Mouse (Mus musculus): ENCODE measurements around the gene Trpm3. TPM values are rescaled to one million over a fixed set of nuclear protein-coding genes. Genes with fewer than 3 reads are reported as not detected.

Trpm3 gene
- polyA plus RNA-seq (2012; ENCODE audit: insufficient read depth, low replicate concordance): 1.1 TPM in 1 of 2 replicates, not detected in the other

DNA sequence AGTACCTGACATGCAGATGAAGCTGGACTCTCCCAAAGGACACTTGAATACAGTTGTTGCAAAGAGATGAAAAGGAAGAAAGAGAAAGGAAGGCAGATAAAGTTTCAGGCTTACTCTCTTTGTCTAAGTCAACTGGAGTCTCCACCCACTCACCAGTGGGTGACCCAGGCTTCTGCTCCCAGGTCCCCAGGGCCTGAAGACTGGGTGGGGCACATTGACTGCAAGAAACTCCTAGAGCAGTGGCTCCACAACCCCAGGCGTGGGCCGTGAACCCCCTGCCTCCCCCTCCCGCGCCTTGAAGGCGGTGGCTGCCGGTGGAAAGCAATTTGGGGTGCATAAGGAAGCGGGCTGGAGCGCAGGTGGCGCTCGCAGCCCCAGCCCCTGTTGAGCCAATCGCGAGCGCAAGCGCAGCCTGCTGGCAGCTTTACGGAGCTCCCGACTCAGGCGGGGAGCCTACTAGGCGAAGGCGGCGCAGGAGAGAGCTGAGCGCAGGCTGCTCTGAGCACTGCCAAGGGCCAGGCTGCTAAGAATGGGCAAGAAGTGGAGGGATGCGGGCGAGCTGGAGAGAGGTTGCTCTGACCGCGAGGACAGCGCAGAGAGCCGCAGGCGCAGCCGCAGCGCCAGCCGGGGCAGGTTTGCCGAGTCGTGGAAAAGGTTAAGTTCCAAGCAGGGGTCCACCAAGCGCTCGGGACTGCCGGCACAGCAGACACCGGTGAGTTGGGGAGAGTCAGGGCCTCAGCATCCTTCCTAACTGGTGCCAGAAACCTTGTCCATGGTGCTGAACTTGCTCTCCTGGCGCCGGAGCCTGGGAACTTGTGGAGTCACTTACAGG, at the start of gene Trpm3:
Gene Trpm3 (plus strand): TSS at position 457 of the 832 bp plus-strand sequence.
- peaks cover 9% of the 10 kb centered on the region for H3K27me3 ChIP-seq (replicated peaks)
- H3K36me3 ChIP-seq (replicated peaks; ENCODE audit: low read length): no peaks in the 10 kb centered on the region
- no peaks in the 10 kb centered on the region for H3K4me1 ChIP-seq
- no peak within 1 kb of the TSS for H3K4me3 ChIP-seq (replicated peaks)
- no peaks in the 10 kb centered on the region for H3K9me3 ChIP-seq
- TF ChIP-seq FLI1 (IDR thresholded peaks at IDR 0.05; ENCODE audit: low read length): no peak
- TF ChIP-seq GATA1 (IDR thresholded peaks at IDR 0.05; ENCODE audit: borderline replicate concordance, low read length): no peak

DNA sequence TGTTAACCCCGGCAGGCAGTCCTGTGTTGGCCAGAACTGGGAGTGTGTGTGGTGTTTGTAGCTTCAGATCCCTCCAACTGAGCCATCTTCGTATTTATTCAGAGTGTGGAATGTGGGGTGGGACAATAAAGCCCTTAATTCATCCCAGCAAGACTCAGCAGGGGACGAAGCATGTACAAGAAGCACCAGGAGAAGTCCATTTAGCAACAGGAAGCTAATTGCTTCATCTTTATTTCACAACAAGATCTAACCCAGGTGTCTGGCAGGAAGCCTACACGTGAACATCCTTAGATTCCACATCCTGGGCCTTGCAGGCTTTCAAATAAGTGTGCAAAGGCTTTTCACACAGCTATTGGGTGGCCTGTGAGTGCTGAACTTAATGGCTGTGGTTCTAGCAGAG, 38.3 kb upstream of the Trpm3 start:
- TF ChIP-seq FLI1 (IDR thresholded peaks at IDR 0.05; ENCODE audit: low read length): no peak
- no peak for TF ChIP-seq GATA1 (IDR thresholded peaks at IDR 0.05; ENCODE audit: borderline replicate concordance, low read length)
- no peaks in the 10 kb centered on the region for H3K27me3 ChIP-seq (replicated peaks)
- no peaks in the 10 kb centered on the region for H3K9me3 ChIP-seq
- no peaks in the 10 kb centered on the region for H3K4me1 ChIP-seq
- no peak overlapping the region for H3K4me3 ChIP-seq (replicated peaks)
- no peaks in the 10 kb centered on the region for H3K36me3 ChIP-seq (replicated peaks; ENCODE audit: low read length)

DNA sequence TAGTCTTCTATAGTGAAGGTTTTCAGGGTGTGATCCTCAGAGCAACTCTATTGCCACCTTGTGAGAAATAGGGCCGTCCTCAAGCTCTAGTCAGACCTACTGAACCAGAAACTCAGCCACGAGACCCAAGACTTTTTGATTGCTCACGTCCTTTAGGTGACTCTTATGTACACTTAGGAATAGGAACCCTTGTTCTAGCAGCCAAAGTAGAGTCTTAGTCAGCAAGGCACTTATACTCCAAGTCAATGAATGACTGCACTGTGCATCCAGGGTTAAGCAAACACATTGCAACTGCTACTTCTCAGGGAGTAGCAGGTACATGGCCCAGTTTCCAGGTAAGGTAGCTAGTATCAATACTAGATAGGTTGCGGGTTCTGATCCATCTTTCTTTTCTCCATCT, 35.0 kb upstream of the Trpm3 start:
- TF ChIP-seq GATA1 (IDR thresholded peaks at IDR 0.05; ENCODE audit: borderline replicate concordance, low read length) (no peak), FLI1 (IDR thresholded peaks at IDR 0.05; ENCODE audit: low read length) (no peak)

DNA sequence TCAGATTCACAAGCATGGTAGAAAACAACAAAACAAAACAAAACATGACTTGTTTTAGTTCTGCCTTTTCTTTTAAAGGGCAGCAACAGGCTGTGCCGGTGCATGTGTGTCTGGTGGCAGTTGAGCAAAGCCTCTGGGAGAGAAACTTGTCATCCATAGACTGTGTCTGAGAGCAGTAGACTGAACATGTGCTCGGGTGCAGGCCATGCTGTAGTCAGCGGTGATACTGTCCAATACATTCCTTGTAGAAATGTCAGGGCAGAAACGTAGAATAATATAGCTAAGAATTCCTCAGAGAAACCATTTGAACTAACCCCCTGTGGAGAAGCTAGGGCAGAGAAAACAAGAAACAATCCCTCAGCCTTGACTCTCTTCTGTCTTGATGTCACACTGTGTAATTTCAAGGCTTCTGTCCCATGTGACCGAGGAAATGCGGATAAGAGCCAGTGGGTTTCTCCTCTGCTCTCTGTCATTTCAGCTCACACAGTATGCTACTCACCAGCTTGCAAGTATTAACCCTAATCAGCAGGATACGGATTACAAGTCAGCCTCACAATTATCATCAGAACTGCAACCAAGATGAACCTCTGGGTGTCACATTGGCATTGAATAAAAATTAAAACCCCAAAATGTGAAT, 33.9 kb upstream of the Trpm3 start:
- Histone ChIP-seq H3K27me3 (replicated peaks) (no peaks in the 10 kb centered on the region), H3K4me3 (replicated peaks) (no peak overlapping the region), H3K9me3 (no peaks in the 10 kb centered on the region), H3K36me3 (replicated peaks; ENCODE audit: low read length) (no peaks in the 10 kb centered on the region), H3K4me1 (no peaks in the 10 kb centered on the region)
- TF ChIP-seq FLI1 (IDR thresholded peaks at IDR 0.05; ENCODE audit: low read length) (no peak), GATA1 (IDR thresholded peaks at IDR 0.05; ENCODE audit: borderline replicate concordance, low read length) (no peak)

More for the DNA sequence above, 35.0 kb upstream of the Trpm3 start:
- no peaks in the 10 kb centered on the region for H3K36me3 ChIP-seq (replicated peaks; ENCODE audit: low read length)
- H3K9me3 ChIP-seq: no peaks in the 10 kb centered on the region
- H3K27me3 ChIP-seq (replicated peaks): no peaks in the 10 kb centered on the region
- H3K4me1 ChIP-seq: no peaks in the 10 kb centered on the region
- H3K4me3 ChIP-seq (replicated peaks): no peak overlapping the region

DNA sequence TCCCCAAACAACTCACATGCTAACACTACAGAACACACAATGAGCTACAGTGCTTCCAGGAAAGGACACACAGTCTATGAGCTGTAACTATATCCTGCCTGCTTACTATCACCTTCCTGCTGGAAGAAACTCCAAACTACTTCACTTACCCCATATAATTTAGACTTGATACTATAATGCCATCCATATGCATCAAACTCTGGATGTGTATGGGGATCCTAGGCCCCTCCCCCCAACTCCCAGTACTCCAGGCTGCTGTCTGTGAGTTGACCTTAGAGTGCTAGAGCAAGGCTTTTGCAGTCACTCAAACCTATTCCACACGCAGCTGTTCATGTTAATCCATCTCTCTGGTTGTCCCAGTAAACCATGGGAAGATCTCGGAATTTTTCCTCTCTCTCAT, 33.2 kb upstream of the Trpm3 start:
- H3K4me3 ChIP-seq (replicated peaks): no peak overlapping the region
- no peaks in the 10 kb centered on the region for H3K4me1 ChIP-seq
- H3K27me3 ChIP-seq (replicated peaks): no peaks in the 10 kb centered on the region
- H3K36me3 ChIP-seq (replicated peaks; ENCODE audit: low read length): no peaks in the 10 kb centered on the region
- TF ChIP-seq FLI1 (IDR thresholded peaks at IDR 0.05; ENCODE audit: low read length): no peak
- no peak for TF ChIP-seq GATA1 (IDR thresholded peaks at IDR 0.05; ENCODE audit: borderline replicate concordance, low read length)
- H3K9me3 ChIP-seq: no peaks in the 10 kb centered on the region

DNA sequence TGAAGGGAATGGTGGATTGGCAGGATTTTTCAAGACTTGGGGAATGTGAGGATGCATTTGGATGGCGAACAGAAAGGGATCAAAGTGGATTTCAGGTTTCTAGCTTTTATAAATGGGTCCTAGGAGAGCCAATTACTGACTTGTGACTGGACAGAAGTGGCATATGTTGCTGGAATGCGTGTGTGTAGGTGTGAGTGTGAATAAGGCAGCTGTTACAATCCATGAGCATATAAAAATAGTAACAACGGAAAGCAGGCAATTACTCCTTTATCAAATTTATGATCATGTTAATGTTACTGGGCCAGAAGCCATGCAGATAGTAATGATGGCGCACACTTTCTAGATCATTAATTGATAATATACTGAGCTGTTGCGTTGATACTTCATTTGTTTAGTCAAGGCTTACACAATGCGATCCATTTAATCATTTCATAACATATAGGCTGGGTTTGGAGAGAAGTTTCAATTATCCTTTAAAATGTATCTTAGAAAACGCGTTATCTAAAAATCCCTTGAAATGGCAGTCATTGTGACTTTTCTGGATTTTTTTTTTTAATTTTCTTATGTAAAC, 29.9 kb upstream of the Trpm3 start:
- Histone ChIP-seq H3K9me3 (no peaks in the 10 kb centered on the region), H3K4me3 (replicated peaks) (no peak overlapping the region), H3K27me3 (replicated peaks) (no peaks in the 10 kb centered on the region), H3K4me1 (no peaks in the 10 kb centered on the region), H3K36me3 (replicated peaks; ENCODE audit: low read length) (no peaks in the 10 kb centered on the region)
- no peak for TF ChIP-seq GATA1 (IDR thresholded peaks at IDR 0.05; ENCODE audit: borderline replicate concordance, low read length)
- TF ChIP-seq FLI1 (IDR thresholded peaks at IDR 0.05; ENCODE audit: low read length): no peak

DNA sequence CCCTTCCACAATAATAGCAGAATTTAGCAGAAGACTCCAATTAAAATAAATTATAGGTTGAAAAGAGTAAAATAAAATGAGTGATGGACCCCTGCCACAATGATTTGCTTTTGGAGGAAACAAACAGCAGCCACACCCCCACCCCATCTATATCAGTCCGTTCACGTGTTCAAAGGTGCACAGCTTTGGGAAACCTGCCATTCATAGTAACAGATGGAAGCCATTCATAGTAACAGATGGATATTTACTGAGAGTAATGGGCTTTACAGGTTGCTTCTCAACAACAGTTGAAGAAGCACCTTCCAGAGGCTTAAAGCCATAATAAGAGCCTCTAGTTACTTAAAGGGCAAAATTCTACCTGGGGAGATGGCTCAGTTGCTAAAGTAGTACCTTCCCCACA, 17.9 kb upstream of the Trpm3 start:
- Histone ChIP-seq H3K36me3 (replicated peaks; ENCODE audit: low read length) (no peaks in the 10 kb centered on the region), H3K4me1 (no peaks in the 10 kb centered on the region), H3K4me3 (replicated peaks) (no peak overlapping the region), H3K9me3 (no peaks in the 10 kb centered on the region), H3K27me3 (replicated peaks) (no peaks in the 10 kb centered on the region)
- no peak for TF ChIP-seq FLI1 (IDR thresholded peaks at IDR 0.05; ENCODE audit: low read length)

DNA sequence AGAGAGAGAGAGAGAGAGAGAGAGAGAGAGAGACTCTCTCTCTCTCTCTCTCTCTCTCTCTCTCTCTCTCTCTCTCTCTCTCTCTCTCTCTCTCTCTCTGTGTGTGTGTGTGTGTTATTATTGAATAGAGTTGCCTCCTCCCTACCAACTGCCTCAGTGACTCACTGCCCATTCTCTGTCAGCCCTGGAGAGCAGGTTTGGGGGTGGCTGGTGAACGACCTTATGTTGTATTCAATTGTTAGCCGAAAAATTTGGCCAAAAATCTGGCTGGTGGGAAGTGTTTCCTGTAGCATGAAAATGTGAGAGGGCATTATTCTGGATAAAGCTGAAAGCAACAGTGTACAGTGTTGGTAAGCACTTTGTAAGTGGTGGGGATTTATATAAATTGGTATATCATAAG, 17.2 kb upstream of the Trpm3 start:
- Histone ChIP-seq H3K9me3 (no peaks in the 10 kb centered on the region), H3K4me3 (replicated peaks) (no peak overlapping the region), H3K36me3 (replicated peaks; ENCODE audit: low read length) (no peaks in the 10 kb centered on the region), H3K4me1 (no peaks in the 10 kb centered on the region), H3K27me3 (replicated peaks) (no peaks in the 10 kb centered on the region)
- TF ChIP-seq FLI1 (IDR thresholded peaks at IDR 0.05; ENCODE audit: low read length) (no peak), GATA1 (IDR thresholded peaks at IDR 0.05; ENCODE audit: borderline replicate concordance, low read length) (no peak)

DNA sequence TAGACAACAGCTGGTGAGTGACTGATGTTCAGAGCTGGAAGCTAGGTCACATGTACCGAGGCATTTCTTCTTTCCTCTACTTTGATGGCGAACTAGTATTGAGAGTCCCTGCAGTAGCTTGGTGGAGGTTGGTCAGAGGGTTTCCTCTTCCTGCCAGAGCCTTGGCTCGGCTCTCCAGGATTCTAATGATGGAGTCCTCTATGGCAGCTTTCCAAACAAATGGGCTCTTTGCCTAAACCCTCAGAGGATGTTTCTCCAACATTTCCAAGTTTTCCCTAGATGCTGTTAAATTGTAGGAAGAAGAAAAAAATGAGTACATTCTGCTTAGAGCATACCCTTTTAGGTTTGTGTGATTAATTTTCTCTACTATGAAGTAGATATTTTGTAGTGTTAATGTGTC, 6.2 kb upstream of the Trpm3 start:
- Histone ChIP-seq H3K27me3 (replicated peaks) (no peaks in the 10 kb centered on the region), H3K4me1 (no peaks in the 10 kb centered on the region), H3K4me3 (replicated peaks) (no peak overlapping the region), H3K36me3 (replicated peaks; ENCODE audit: low read length) (no peaks in the 10 kb centered on the region), H3K9me3 (no peaks in the 10 kb centered on the region)
- no peak for TF ChIP-seq GATA1 (IDR thresholded peaks at IDR 0.05; ENCODE audit: borderline replicate concordance, low read length)
- no peak for TF ChIP-seq FLI1 (IDR thresholded peaks at IDR 0.05; ENCODE audit: low read length)

DNA sequence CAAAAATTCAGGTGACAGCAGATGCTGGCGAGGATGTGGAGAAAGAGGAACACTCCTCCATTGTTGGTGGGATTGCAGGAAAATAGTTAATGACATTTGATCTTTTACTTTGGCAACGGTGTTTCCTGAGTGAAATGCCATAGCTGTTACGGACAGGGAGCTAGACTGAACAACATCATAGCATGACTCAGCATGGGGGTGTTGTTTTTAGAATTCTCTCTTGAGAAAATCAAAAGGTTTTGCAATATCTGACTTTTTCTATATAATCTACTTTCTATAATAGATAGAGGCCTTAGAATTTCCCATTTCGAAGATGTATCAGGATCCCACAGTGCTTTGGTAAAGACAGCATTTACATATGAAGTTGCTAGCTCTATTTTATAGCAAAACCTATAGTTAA, 39.7 kb downstream of the Trpm3 start:
- no peaks in the 10 kb centered on the region for H3K36me3 ChIP-seq (replicated peaks; ENCODE audit: low read length)
- no peaks in the 10 kb centered on the region for H3K9me3 ChIP-seq
- TF ChIP-seq FLI1 (IDR thresholded peaks at IDR 0.05; ENCODE audit: low read length) (no peak), GATA1 (IDR thresholded peaks at IDR 0.05; ENCODE audit: borderline replicate concordance, low read length) (no peak)
- H3K4me1 ChIP-seq: no peaks in the 10 kb centered on the region
- H3K4me3 ChIP-seq (replicated peaks): no peak overlapping the region
- no peaks in the 10 kb centered on the region for H3K27me3 ChIP-seq (replicated peaks)
